Mouse (Mus musculus) heart, embryonic 11.5 days (tissue): ENCODE results near the gene Iqsec1. TPM values are rescaled to one million over a fixed set of nuclear protein-coding genes. Genes with fewer than 3 reads are reported as not detected.

Experiments used
- ATAC-seq: fragments of 200-750 bp; cut with Nextera tagmentation; replicated peaks from 2 replicates; pipeline ENCODE4 v1.8.0; 2017; ENCODE audit warnings: moderate library complexity; ENCODE audit not compliant: insufficient number of reproducible peaks, low FRiP score, low TSS enrichment
- H3K27ac ChIP-seq: fragments of 300-500 bp; sonication (generic); 2 replicates; pipeline ENCODE4 v1.5.1; 2014; ENCODE audit warnings: mild to moderate bottlenecking, low read depth, low read length
- H3K27me3 ChIP-seq: fragments of 300-500 bp; sonication (generic); 2 replicates; pipeline ENCODE4 v1.6.1; 2014; ENCODE audit warnings: mild to moderate bottlenecking, low read length, mixed read lengths; ENCODE audit not compliant: control insufficient read depth, insufficient read depth
- H3K36me3 ChIP-seq: fragments of 300-500 bp; sonication (generic); 2 replicates; pipeline ENCODE4 v1.6.1; 2014; ENCODE audit warnings: mild to moderate bottlenecking, low read length, moderate library complexity, mixed read lengths; ENCODE audit not compliant: control insufficient read depth, insufficient read depth
- H3K4me1 ChIP-seq: fragments of 300-500 bp; sonication (generic); 2 replicates; pipeline ENCODE4 v1.6.1; 2014; ENCODE audit warnings: low read length; ENCODE audit not compliant: control insufficient read depth, insufficient read depth
- H3K4me2 ChIP-seq: fragments of 300-500 bp; sonication (generic); 2 replicates; pipeline ENCODE4 v1.6.1; 2014; ENCODE audit warnings: mild to moderate bottlenecking, moderate library complexity
- H3K4me3 ChIP-seq: fragments of 300-500 bp; sonication (generic); 2 replicates; pipeline ENCODE4 v1.5.1; 2014; ENCODE audit warnings: low read depth, low read length
- H3K9ac ChIP-seq: fragments of 300-500 bp; sonication (generic); 2 replicates; pipeline ENCODE4 v1.6.1; 2014; ENCODE audit warnings: mild to moderate bottlenecking, low read depth, low read length, moderate library complexity
- H3K9me3 ChIP-seq: fragments of 300-500 bp; sonication (generic); replicated peaks from 2 replicates; pipeline ENCODE4 v1.6.1; 2016; ENCODE audit warnings: low read length; ENCODE audit not compliant: control insufficient read depth
- WGBS: fragments of 180-500 bp; shearing (Covaris S2); extraction: QIAGEN DNeasy Blood & Tissue Kit; methylation state at CpG from one replicate; pipeline ENCODE4 v1.1.7; 2014; ENCODE audit not compliant: insufficient replicate concordance; 5-methylcytosine and 5-hydroxymethylcytosine counted together
- polyA plus RNA-seq: library from polyadenylated mRNA; unstranded; fragments of >200 nt; fragmentation: Nextera tagmentation; extraction: Ambion mirVana; gene quantifications from 2 replicates; pipeline ENCODE4 v1.2.1, GENCODE M21; 2014

Iqsec1 gene
- polyA plus RNA-seq, 1 experiment from 2014 or later = 18.1 TPM

DNA sequence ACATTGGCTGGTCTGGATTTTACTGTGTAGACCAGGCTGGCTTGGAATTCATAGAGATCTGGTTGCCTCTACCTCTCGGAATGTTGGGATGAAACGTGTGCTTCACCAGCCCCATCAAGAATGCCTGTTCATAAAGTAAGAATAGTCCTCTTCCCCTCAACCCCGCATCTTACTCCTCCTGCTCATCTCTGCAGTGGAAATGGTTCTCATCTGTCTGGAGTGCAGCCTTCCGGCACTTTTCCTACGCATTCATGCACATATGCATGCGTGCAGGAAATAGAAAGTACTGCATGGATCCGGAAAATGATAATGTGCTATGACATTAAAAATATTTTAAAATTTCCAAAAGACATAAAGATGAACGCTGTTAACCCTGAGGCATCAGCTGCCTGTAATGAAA, 175.9 kb downstream of the Iqsec1 start:
- no peak overlapping the region for H3K4me2 ChIP-seq
- ATAC-seq = no peak
- H3K4me1 ChIP-seq = peaks cover 52% of the 10 kb centered on the region
- no peak overlapping the region for H3K4me3 ChIP-seq
- no peak overlapping the region for H3K9ac ChIP-seq
- H3K9me3 ChIP-seq = no peaks in the 10 kb centered on the region
- no peaks in the 10 kb centered on the region for H3K36me3 ChIP-seq
- WGBS = 78% methylated on average over 8 of the region's 8 CpGs
- H3K27me3 ChIP-seq = peaks cover 6% of the 10 kb centered on the region
- H3K27ac ChIP-seq = no peak overlapping the region

DNA sequence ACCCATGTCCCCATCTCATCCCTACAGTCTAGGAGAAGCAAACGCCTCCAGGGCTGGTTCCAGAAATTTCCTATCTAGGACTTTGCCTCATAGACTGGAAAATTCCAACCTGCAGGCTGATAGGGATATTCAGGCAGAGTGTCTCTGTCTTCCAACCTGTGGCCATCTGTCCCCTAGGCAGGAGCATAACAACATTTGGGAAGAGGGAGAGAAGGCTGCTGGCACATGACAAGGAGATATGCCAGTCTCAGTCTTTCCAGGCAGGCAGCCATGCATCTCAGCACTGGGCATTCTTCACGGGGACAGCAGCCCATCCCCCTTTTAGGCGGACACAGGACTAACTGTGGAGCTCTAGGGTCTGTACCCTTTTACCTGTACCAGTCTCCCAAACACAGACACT, 176.4 kb downstream of the Iqsec1 start:
- no peak overlapping the region for H3K4me2 ChIP-seq
- WGBS = 58% methylated on average over 3 of the region's 3 CpGs

DNA sequence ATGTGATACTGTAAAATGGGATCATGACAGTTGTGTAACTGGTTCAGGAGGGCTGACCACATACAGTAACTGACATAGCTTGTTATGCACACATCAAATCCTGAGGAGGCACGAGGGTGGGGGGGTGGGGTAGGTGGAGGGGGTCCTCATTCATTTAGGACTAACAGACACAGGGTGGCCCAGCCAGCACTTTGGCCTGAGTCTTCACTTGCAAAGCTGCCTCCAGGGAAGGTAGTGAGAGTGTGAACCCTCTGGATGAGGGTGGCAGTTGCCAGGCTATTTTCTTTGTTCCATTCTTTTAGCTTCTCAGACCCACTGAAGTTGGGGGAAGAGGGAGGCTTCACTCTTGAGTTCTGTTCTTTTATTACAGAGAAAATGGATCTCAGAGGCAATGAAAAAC, 177.9 kb downstream of the Iqsec1 start:
- peaks cover 43% of the 10 kb centered on the region for H3K4me1 ChIP-seq
- H3K9me3 ChIP-seq = no peaks in the 10 kb centered on the region
- ATAC-seq = no peak
- H3K4me3 ChIP-seq = no peak overlapping the region
- no peak overlapping the region for H3K27ac ChIP-seq
- H3K36me3 ChIP-seq = no peaks in the 10 kb centered on the region
- no peak overlapping the region for H3K4me2 ChIP-seq
- 57% methylated on average over 1 of the region's 1 CpGs for WGBS
- H3K9ac ChIP-seq = no peak overlapping the region
- H3K27me3 ChIP-seq = peaks cover 6% of the 10 kb centered on the region

More for the DNA sequence above, 176.4 kb downstream of the Iqsec1 start:
- ATAC-seq = no peak
- no peak overlapping the region for H3K9ac ChIP-seq
- H3K27ac ChIP-seq = no peak overlapping the region
- no peak overlapping the region for H3K4me3 ChIP-seq
- H3K36me3 ChIP-seq = no peaks in the 10 kb centered on the region
- no peaks in the 10 kb centered on the region for H3K9me3 ChIP-seq
- peaks cover 52% of the 10 kb centered on the region for H3K4me1 ChIP-seq
- H3K27me3 ChIP-seq = peaks cover 6% of the 10 kb centered on the region

DNA sequence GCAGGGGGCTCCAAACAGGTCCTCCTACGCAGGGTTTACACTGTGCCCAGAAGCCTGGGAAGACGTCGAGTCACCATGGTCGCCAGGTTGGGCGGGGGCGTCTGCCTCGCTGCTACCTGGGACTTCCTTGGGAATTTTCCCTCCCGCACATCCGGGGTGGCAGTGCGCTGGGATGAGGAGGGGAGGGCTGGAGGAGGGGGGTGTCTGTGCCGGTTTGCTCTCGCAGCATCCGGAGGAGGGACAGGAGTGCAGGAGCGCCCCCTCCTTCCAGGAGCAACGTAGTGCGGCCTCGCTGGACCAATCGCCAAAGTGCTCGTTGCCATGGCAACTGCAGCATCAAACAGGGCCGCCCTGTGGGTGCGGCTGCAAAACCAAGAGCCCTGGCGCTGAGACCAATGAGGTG, 178.5 kb downstream of the Iqsec1 start:
- no peak overlapping the region for H3K27ac ChIP-seq
- ATAC-seq = no peak
- WGBS = 8% methylated on average over 22 of the region's 22 CpGs
- no peaks in the 10 kb centered on the region for H3K9me3 ChIP-seq
- H3K4me1 ChIP-seq = peaks cover 46% of the 10 kb centered on the region
- peaks cover 6% of the 10 kb centered on the region for H3K27me3 ChIP-seq
- H3K9ac ChIP-seq = no peak overlapping the region
- no peaks in the 10 kb centered on the region for H3K36me3 ChIP-seq
- peak overlapping the region; percentile 36 for H3K4me2 ChIP-seq
- no peak overlapping the region for H3K4me3 ChIP-seq

DNA sequence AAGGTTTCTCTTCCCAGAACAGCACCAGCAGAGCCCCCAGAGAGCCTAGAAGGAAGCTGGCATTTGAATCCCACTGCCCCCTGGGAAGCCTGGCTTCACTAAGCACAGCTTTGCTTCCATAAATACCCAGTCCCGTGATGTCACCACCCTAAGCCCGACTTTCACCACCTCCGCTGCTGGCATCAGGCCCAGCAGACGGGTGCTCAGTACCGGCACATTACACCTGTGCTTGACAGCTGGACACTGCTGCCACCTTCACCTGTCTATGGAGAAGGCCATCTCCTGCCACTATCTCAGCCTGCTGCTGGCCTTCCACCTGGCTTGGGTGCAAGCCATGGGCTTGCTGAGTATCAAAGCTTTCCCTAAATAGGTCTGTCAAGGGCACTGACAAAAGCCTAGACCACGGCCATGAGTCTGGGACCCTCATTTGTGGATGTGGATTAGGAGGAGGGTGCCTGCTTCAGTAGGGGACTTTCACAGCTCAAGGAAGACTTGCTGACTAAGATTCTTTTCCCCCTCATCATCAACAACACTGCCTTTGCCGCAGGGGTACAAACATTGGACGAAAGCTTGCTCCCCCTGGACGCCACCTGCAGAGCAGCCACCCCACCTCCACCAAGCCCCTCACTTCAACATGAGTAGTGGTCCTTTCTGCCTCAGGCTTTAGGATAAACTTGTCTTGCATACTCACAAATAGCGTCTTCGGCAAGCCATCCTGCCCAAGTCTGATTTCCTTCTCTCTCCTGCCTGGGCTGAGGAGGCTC, 179.2 kb downstream of the Iqsec1 start:
- Histone ChIP-seq H3K4me2 (peak overlapping the region; percentile 36), H3K4me1 (peaks cover 53% of the 10 kb centered on the region), H3K9ac (no peak overlapping the region), H3K27me3 (peaks cover 6% of the 10 kb centered on the region), H3K4me3 (no peak overlapping the region), H3K27ac (peak overlapping the region; percentile 65), H3K36me3 (no peaks in the 10 kb centered on the region), H3K9me3 (no peaks in the 10 kb centered on the region)
- no peak for ATAC-seq
- WGBS = 53% methylated on average over 11 of the region's 11 CpGs

DNA sequence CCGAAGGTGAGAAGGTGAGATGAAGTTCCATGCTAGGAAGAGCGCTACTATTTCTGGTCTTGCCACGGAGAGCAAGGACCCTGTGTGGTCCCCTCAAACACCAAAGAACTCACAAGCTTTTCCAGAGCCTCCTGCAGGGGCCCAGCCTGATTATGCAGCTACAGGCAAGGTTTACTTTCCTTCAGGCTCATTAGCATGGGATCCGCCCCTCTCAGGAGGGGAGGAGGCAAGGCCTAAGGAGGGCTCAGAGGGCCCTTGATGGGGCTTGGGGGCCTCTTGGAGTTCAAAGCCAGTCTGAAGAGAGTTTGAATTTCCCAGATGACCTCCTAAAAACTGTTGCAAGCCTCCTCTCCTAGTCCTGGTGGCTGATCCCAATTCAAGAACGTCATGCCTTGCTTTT, 179.9 kb downstream of the Iqsec1 start:
- peaks cover 6% of the 10 kb centered on the region for H3K27me3 ChIP-seq
- no peaks in the 10 kb centered on the region for H3K9me3 ChIP-seq
- H3K36me3 ChIP-seq = no peaks in the 10 kb centered on the region
- H3K27ac ChIP-seq = peak overlapping the region; percentile 65
- no peak overlapping the region for H3K4me3 ChIP-seq
- no peak overlapping the region for H3K9ac ChIP-seq
- peaks cover 54% of the 10 kb centered on the region for H3K4me1 ChIP-seq
- no peak overlapping the region for H3K4me2 ChIP-seq
- WGBS = 22% methylated on average over 5 of the region's 5 CpGs
- ATAC-seq = no peak

DNA sequence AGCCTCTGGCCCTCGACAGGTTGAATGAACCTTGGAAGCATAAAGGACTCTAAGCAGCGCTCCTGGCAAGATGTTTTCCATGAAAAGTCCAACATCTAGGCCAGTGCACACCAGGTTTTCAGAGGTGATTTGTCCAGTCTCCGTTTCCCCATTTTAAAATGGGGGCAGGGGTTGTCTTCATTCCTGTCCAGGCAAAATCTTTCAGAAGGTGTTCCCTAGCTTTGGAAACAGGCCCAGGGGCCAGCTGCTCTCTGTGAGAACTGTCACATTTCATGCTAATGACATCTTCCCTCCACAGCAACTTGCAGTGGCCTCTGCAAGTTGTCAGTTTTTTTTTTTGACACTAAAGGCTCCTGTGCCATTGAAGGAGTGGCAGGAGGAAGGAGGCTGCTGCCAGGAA, 180.4 kb downstream of the Iqsec1 start:
- no peak overlapping the region for H3K27ac ChIP-seq
- no peak for ATAC-seq
- no peak overlapping the region for H3K9ac ChIP-seq
- no peaks in the 10 kb centered on the region for H3K9me3 ChIP-seq
- peaks cover 6% of the 10 kb centered on the region for H3K27me3 ChIP-seq
- no peak overlapping the region for H3K4me2 ChIP-seq
- H3K36me3 ChIP-seq = no peaks in the 10 kb centered on the region
- H3K4me3 ChIP-seq = no peak overlapping the region
- 68% methylated on average over 3 of the region's 3 CpGs for WGBS
- H3K4me1 ChIP-seq = peaks cover 50% of the 10 kb centered on the region

DNA sequence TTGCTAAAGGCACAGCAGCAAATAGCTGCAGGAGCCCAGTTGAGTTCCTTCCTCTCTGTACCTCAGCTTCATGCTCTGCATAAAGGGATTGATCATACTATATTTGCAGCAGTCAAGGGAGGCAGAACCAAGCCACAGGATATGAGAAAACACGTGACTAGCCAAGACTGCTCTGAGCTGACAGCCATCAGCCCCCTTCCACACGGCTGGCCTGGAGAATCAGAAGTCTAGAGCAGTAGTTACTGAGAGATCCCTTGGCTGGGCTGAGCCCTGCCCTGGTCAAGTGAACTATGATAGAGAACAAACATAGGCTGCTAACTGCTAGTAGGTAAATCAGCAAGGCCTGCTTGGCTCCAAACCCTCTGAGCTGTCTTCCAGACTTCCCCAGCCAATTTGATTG, 180.9 kb downstream of the Iqsec1 start:
- no peak overlapping the region for H3K4me3 ChIP-seq
- 41% methylated on average over 2 of the region's 2 CpGs for WGBS
- H3K36me3 ChIP-seq = no peaks in the 10 kb centered on the region
- no peak overlapping the region for H3K4me2 ChIP-seq
- H3K4me1 ChIP-seq = peaks cover 48% of the 10 kb centered on the region
- H3K27me3 ChIP-seq = peaks cover 6% of the 10 kb centered on the region
- H3K9me3 ChIP-seq = no peaks in the 10 kb centered on the region
- no peak for ATAC-seq
- H3K9ac ChIP-seq = no peak overlapping the region
- no peak overlapping the region for H3K27ac ChIP-seq

DNA sequence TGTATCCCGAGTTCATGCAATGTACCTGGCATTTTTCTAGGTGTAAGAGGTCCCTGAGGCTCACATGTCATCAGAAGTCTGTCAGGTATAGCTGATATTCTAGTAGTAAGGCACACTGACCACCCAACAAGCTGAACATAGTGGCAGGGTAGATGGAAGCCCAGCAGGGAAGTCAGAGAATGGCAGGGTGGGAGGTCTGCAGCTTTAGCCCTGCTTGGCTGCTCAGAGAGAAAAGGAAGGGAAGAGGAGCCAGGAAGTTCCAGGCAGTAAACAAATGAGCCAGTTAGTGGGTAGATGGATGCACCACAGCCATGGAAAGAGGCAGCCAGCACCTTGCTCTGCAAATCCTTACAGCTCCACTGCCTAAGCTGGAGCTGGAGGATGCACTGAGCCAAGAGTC, 181.7 kb downstream of the Iqsec1 start:
- WGBS = 66% methylated on average over 1 of the region's 1 CpGs
- Histone ChIP-seq H3K4me1 (peaks cover 45% of the 10 kb centered on the region), H3K36me3 (no peaks in the 10 kb centered on the region)

More for the DNA sequence above, 181.7 kb downstream of the Iqsec1 start:
- Histone ChIP-seq H3K9ac (no peak overlapping the region), H3K9me3 (no peaks in the 10 kb centered on the region), H3K4me2 (no peak overlapping the region), H3K4me3 (no peak overlapping the region), H3K27me3 (peaks cover 6% of the 10 kb centered on the region), H3K27ac (no peak overlapping the region)
- no peak for ATAC-seq
